Mouse (Mus musculus) erythroid progenitor cell, adult 5-6 weeks (primary cell): Measurements from ENCODE around the gene Ube2ql1. TPM values are rescaled to one million over a fixed set of nuclear protein-coding genes. Genes with fewer than 3 reads are reported as not detected.

Experiments used
- ATAC-seq: replicated peaks from 2 replicates; pipeline ENCODE4 v1.8.0; 2016; ENCODE audit warnings: moderate number of reproducible peaks, mild to moderate bottlenecking, moderate TSS enrichment, inconsistent platforms; ENCODE audit not compliant: poor library complexity, low FRiP score, severe bottlenecking
- total RNA-seq, 2 experiments: library from RNA; stranded (forward) in 1 of 2; stranded (reverse) in 1 of 2; fragments of 150-400 nt in 1 of 2; fragments of 186-747, 209-891 nt in 1 of 2; gene quantifications; 2 replicates each; pipeline versions ENCODE4 v1.2.3 to v1.2.4; 2015 to 2017; ENCODE audit warnings: low replicate concordance in 2 of 2

Gene Ube2ql1
- total RNA-seq (2015; ENCODE audit: low replicate concordance) (not detected in 2 replicates), total RNA-seq (2017; ENCODE audit: low replicate concordance) (not detected in 2 replicates)

DNA sequence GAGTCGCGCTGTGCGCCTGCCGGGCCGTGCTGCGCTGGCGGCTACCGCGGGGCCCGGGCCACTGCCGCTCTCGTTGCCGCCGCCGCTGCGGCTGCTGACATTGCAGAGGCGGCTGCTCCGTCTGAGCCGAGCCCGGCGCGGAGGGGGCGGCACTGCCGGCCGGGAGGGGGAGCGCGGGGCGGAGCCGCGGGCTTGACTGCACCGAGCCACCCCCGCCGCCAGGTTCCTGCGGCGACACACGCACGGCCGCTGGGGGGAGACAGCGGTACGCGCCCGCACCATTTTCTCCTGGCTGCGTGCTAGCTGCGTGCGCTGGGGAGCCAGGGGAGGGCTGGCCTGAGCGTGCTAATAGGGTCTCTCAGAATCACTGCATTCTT lies at the start of gene Ube2ql1:
Gene Ube2ql1 (minus strand): TSS at position 131 of the 377 bp plus-strand sequence.
- no peak for ATAC-seq

DNA sequence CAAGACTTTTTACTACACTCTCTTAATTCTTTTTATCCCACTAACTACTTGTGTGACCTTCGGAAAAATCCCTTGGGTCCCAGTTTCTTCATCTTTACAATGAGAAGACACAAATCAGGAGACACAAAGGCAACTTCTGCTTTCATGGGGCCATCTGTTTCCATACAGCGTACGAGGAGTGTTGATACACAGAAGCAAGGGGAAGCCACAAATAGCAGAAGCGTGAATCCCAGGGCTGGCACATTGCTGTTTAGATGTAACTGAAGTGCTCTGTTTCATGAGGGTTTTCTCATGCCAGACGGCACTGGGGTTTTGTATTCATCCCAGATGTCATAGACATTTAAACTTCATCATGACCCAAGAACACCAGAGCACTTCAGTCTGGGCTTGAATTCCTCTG lies 49.0 kb upstream of the Ube2ql1 start:
- ATAC-seq = no peak

DNA sequence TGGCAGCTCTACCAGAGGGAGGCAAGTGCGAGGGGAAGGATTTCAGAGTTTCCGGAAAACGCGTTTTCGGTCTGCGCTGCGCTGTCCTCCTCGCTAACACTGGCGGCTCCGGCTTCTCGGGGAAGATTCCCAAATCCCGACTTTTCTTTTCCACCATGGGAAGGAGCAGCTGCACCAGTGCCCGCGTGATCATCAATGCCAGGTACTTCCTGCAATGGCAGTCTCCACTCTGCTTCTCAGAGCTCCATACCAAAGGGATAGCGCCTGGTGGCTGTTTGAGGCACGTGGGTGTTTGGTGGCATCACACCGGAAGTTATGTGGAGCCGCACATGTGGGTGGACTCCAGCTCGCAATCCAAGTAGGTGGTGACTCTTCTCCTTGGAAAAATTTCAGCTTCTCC lies 38.5 kb upstream of the Ube2ql1 start:
- no peak for ATAC-seq

- ATAC-seq = no peak
These were observed 32.7 kb upstream of the Ube2ql1 start for GRCm38 (mm10) chr13:69772358-69772757.

GRCm38 (mm10) chr13:69770538-69771456 lies 31.1 kb upstream of the Ube2ql1 start:
- ATAC-seq = no peak

DNA sequence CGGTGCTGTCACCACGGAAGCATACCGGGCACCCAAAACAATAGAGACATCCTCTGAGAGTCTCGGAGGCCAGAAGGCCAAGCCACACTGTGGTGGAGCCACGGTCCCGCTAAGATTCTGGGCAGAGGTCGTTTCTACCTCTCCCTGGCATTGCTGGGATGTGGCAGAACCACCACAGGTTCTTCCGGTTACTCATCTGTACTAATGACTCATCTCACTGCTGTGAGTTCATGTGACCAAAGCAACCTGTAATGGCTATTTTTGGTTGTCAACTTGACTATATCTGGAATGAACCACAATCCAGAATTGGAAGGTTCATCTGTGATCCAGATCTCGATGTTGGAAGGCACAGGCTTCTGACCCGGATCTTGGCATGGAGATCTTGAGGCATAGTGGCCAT lies 28.5 kb upstream of the Ube2ql1 start:
- no peak for ATAC-seq

- ATAC-seq = no peak
These were observed 25.0 kb upstream of the Ube2ql1 start for GRCm38 (mm10) chr13:69764646-69765045.

GRCm38 (mm10) chr13:69761393-69761792 lies 21.7 kb upstream of the Ube2ql1 start:
- no peak for ATAC-seq

- no peak for ATAC-seq
These were observed 19.3 kb upstream of the Ube2ql1 start for GRCm38 (mm10) chr13:69758979-69759378.

DNA sequence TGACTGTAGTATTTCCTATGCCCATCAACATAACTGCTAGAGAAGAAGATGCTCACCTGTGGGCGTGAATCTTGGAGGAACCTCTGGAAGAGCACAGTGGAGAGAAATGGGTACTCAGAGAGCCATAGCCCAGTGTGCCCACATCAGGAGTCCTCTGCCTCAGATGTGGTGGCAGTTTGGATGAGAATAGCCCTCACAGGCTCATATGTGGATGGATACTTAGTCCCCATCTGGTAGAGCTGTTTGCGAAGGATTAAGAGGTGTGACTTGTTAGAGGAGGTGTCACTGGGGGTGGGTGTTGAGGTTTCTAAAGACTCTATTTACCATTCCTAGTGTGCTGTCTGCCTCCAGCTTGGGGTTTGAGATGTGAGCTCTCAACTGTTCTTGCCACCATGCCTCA lies 13.2 kb upstream of the Ube2ql1 start:
- ATAC-seq = no peak

- no peak for ATAC-seq
These were observed 11.8 kb upstream of the Ube2ql1 start for GRCm38 (mm10) chr13:69751510-69751909.

DNA sequence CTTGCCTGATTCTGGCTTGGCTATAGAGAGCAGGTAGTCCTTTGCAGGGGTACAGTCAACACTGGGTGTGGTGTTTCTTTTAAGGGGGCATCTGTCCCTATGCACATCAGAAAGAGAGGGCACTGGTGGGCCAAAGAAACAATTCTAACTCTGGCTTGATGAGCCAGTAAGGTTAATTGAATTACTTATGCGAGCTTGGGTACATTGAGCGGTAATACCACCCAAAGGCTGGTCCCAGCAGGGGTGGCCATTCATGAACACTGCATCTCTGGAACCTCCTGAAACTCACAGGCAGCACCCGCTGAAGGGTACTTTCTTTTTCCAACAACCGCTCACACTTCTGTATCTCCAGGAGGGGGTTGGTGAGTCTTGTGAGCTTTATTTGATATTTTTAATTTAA lies 9.1 kb upstream of the Ube2ql1 start:
- ATAC-seq = no peak

- no peak for ATAC-seq
These were observed 919 bp upstream of the Ube2ql1 start for GRCm38 (mm10) chr13:69740331-69741285.

DNA sequence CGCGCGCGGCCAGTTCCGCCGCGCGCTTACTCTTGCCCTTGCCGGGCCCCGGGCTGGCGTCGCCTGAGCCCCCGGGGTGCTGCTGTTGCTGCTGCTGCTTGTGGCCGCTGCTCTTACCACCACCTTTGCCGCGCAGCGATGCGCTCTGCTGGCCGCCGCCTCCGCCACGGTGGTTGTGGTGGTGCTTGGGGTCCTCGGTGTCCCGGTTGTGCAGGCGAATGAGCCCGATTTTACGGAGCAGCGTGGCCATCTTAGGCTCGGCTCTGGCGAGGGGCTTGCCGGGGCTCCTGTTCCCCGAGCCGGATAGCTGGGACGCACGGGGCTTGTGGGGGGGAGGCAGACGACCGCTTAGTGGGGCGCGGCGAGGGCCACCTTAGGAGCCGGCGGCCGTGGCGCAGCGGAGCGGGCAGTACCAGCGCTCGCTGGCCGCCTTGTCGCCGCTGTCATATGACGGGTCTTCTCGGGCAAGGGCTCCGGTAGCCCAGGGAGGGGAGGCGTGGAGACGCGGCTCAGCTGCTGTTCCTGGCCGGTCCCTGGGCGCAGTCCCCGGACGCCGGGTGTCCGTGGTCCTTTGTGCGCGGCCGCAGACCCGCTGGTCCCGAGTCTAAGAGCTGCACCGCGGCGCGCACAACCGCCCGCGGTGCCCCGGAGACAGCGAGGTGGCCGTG lies 464 bp downstream of the Ube2ql1 start:
- ATAC-seq = no peak

- no peak for ATAC-seq
These were observed 1.2 kb downstream of the Ube2ql1 start for GRCm38 (mm10) chr13:69738461-69738971.

GRCm38 (mm10) chr13:69737444-69738185 lies 2.1 kb downstream of the Ube2ql1 start:
- ATAC-seq = no peak

DNA sequence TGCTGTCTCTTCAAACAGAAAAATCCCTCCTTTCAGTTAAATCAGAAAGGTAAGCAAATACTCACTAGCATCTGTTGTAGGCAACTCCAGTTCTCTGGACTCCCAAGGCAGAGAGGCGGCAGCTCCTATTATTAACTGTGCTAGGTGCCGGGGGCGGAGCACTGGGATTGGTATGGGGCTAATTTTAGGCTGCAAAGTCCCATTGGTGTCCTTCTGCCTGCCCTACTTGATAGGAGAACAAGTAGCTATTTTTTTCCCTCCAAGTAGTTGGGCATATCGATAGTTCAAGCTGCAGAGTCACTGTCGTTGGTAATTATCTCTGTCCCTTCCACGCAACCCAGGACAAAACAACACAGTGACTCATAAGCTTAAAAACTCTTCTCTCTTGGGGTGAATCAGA lies 7.1 kb downstream of the Ube2ql1 start:
- ATAC-seq = no peak

- ATAC-seq = no peak
These were observed 14.3 kb downstream of the Ube2ql1 start for GRCm38 (mm10) chr13:69725376-69725775.

DNA sequence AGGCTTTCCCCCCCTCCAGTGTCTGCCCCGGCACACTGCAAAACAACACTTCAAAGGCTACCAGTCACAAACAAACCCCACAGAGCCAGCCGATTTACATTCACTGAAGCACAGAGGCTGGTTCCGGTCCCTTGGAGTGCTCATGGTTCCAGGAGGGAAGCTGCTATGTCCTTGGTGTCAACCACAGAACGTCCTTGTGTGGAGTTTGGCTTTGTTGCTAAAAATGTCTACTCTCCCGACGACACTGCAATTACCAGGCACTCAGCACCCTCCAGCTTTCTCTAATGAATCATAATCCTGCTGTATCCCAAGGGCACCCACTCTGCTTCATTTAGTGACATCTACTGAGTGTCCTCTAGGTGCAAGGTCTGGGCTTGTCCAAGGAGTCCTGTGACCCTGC lies 18.5 kb downstream of the Ube2ql1 start:
- no peak for ATAC-seq
